Mouse (Mus musculus): ENCODE results near the gene Gm11437.

DNA sequence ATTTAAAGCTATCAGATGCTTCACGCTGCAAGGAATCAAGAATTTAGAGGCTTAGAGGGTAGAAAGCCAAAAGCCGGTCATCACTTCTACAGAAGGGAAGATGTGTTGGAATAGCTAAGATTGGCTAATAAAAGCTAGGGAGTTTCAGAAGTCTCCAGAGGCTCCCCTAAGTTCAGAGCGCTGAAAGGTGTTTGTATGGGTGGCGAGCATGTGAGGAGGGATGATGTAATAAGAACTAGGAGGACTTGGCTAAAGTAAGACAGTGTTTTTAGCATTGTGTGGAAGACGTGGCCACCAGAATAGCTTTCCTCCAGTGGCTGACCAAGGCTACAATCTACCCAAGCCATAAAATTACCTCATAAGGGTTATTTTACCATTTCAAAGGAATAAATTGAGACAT lies 53.7 kb downstream of the Gm11437 start:
- TF ChIP-seq POLR2A (IDR thresholded peaks at IDR 0.05; ENCODE audit: control insufficient read depth, low read depth, low read length) (no peak), CTCF (IDR thresholded peaks at IDR 0.05; ENCODE audit: control insufficient read depth, insufficient read depth, insufficient replicate concordance, low read depth, low read length) (no peak)
